Mouse (Mus musculus) cortical plate, adult 2 months (tissue): ENCODE results near the gene Zc3h7a. TPM values are rescaled to one million over a fixed set of nuclear protein-coding genes. Genes with fewer than 3 reads are reported as not detected.
A peak's percentile ranks its signal among the peaks of the same experiment; 100 is the strongest.
"Not testable (repeated sequence)": the region's sequence is repeated elsewhere in the genome, so short reads cannot be mapped to it uniquely, and the experiment has no call there.

Experiments
- H3K27ac ChIP-seq: fragments of 200-500 bp; 2 replicates; pipeline ENCODE4 v1.5.1; 2012; ENCODE audit warnings: low read length, control low read depth, inconsistent platforms; ENCODE audit not compliant: insufficient read depth
- H3K4me1 ChIP-seq: fragments of 200-500 bp; 2 replicates; pipeline ENCODE4 v1.6.1; 2011; ENCODE audit warnings: low read length; ENCODE audit not compliant: control insufficient read depth, insufficient read depth
- H3K4me3 ChIP-seq: fragments of 200-500 bp; 2 replicates; pipeline ENCODE4 v1.5.1; 2011; ENCODE audit warnings: mild to moderate bottlenecking, low read length, control low read depth; ENCODE audit not compliant: insufficient read depth
- CTCF ChIP-seq: fragments of 200-500 bp; IDR thresholded peaks from 2 replicates; pipeline ENCODE4 v1.5.1; 2011; ENCODE audit warnings: mild to moderate bottlenecking, control low read depth, low read length; ENCODE audit not compliant: insufficient read depth; ENCODE audit errors: extremely low read depth
- POLR2A ChIP-seq: fragments of 200-500 bp; IDR thresholded peaks from 2 replicates; pipeline ENCODE4 v1.6.1; 2011; ENCODE audit warnings: mild to moderate bottlenecking, low read length, control low read depth; ENCODE audit not compliant: insufficient read depth; ENCODE audit errors: extremely low read depth
- polyA plus RNA-seq: library from polyadenylated mRNA; depleted of rRNA; stranded (reverse); fragments of >200 nt; gene quantifications from 2 replicates; pipeline ENCODE4 v1.2.3, GENCODE M21; 2012

The Zc3h7a gene
- polyA plus RNA-seq, 1 experiment: 77.7 TPM

- Histone ChIP-seq H3K4me3 (no peak overlapping the region; the same call in 1 of the 2 replicates), H3K27ac (no peak overlapping the region), H3K4me1 (peaks cover 2% of the 10 kb centered on the region)
- TF ChIP-seq CTCF (no peak), POLR2A (no peak)
Measured at GRCm38 (mm10) chr16:11177404-11177803, 1.2 kb upstream of the Zc3h7a start.

GRCm38 (mm10) chr16:11176884-11177244 is 671 bp upstream of the Zc3h7a start:
- TF ChIP-seq CTCF (no peak), POLR2A (no peak)
- Histone ChIP-seq H3K27ac (peak overlapping the region; percentile 41; the same call in 1 of the 2 replicates), H3K4me3 (peak overlapping the region; percentile 72), H3K4me1 (peaks cover 2% of the 10 kb centered on the region)

GRCm38 (mm10) chr16:11175489-11176207 is 545 bp downstream of the Zc3h7a start:
- peaks cover 2% of the 10 kb centered on the region for H3K4me1 ChIP-seq
- H3K4me3 ChIP-seq: peak overlapping the region; percentile 72
- H3K27ac ChIP-seq: peak overlapping the region; percentile 84
- TF ChIP-seq POLR2A (no peak), CTCF (no peak)

GRCm38 (mm10) chr16:11175100-11175488 is 1.1 kb downstream of the Zc3h7a start:
- TF ChIP-seq POLR2A (no peak), CTCF (no peak)
- H3K4me3 ChIP-seq: peak overlapping the region; percentile 72

GRCm38 (mm10) chr16:11174671-11175081 is 1.5 kb downstream of the Zc3h7a start:
- TF ChIP-seq POLR2A: no peak
- peak; percentile 14; the same call in 1 of the 2 replicates for TF ChIP-seq CTCF
- Histone ChIP-seq H3K4me1 (peaks cover 2% of the 10 kb centered on the region), H3K27ac (no peak overlapping the region), H3K4me3 (peak overlapping the region; percentile 72)

More at GRCm38 (mm10) chr16:11175100-11175488, 1.1 kb downstream of the Zc3h7a start:
- 0 out of 2 replicates have a peak overlapping the region, but pooled peaks have one; percentile 84 for H3K27ac ChIP-seq
- H3K4me1 ChIP-seq: peaks cover 2% of the 10 kb centered on the region

GRCm38 (mm10) chr16:11171679-11172078 is 4.5 kb downstream of the Zc3h7a start:
- Histone ChIP-seq H3K4me1 (peaks cover 2% of the 10 kb centered on the region), H3K4me3 (no peak overlapping the region), H3K27ac (no peak overlapping the region)
- TF ChIP-seq CTCF (no peak), POLR2A (no peak)

GRCm38 (mm10) chr16:11166431-11166830 is 9.8 kb downstream of the Zc3h7a start:
- H3K4me1 ChIP-seq: no peaks in the 10 kb centered on the region
- H3K27ac ChIP-seq: 0 out of 2 replicates have a peak overlapping the region, but pooled peaks have one; percentile 3
- TF ChIP-seq POLR2A (no peak), CTCF (no peak)
- no peak overlapping the region for H3K4me3 ChIP-seq

GRCm38 (mm10) chr16:11164695-11165255 is 11.4 kb downstream of the Zc3h7a start:
- Histone ChIP-seq H3K4me1 (no peaks in the 10 kb centered on the region), H3K4me3 (no peak overlapping the region), H3K27ac (no peak overlapping the region)
- TF ChIP-seq CTCF (no peak), POLR2A (no peak)

GRCm38 (mm10) chr16:11157721-11158120 is 18.5 kb downstream of the Zc3h7a start:
- not testable (repeated sequence) for H3K27ac ChIP-seq, H3K4me1 ChIP-seq, H3K4me3 ChIP-seq

GRCm38 (mm10) chr16:11154500-11154899 is 21.7 kb downstream of the Zc3h7a start:
- TF ChIP-seq CTCF (no peak), POLR2A (no peak)
- Histone ChIP-seq H3K4me1 (no peaks in the 10 kb centered on the region), H3K27ac (no peak overlapping the region), H3K4me3 (no peak overlapping the region)

- not testable (repeated sequence) for H3K27ac ChIP-seq, H3K4me3 ChIP-seq, H3K4me1 ChIP-seq
Measured at GRCm38 (mm10) chr16:11143706-11144483, 32.3 kb downstream of the Zc3h7a start.
